Mouse (Mus musculus): ENCODE results near the gene Smim26.
"Not testable (repeated sequence)": the region's sequence is repeated elsewhere in the genome, so short reads cannot be mapped to it uniquely, and the experiment has no call there.

Smim26 gene

GRCm38 (mm10) chr2:144593951-144594651 is at the start of gene Smim26:
Smim26 (plus strand) TSS chr2:144594054.
- peak; percentile 63 for DNase-seq (ENCODE audit: extremely low read depth, low read depth)

GRCm38 (mm10) chr2:144544630-144545029 is 49.2 kb upstream of the Smim26 start:
- DNase-seq (ENCODE audit: extremely low read depth, low read depth) = no peak

GRCm38 (mm10) chr2:144545061-144545460 is 48.8 kb upstream of the Smim26 start:
- DNase-seq (ENCODE audit: extremely low read depth, low read depth) = no peak

GRCm38 (mm10) chr2:144545481-144545880 is 48.4 kb upstream of the Smim26 start:
- no peak for DNase-seq (ENCODE audit: extremely low read depth, low read depth)

- DNase-seq (ENCODE audit: extremely low read depth, low read depth) = no peak
These were observed 46.3 kb upstream of the Smim26 start for GRCm38 (mm10) chr2:144547559-144547958.

GRCm38 (mm10) chr2:144550529-144550928 is 43.3 kb upstream of the Smim26 start, which contains the start of gene Rbbp9:
Rbbp9 (minus strand) TSS chr2:144550869.
- no peak for DNase-seq (ENCODE audit: extremely low read depth, low read depth)

GRCm38 (mm10) chr2:144553905-144554304 is 39.9 kb upstream of the Smim26 start:
- DNase-seq (ENCODE audit: extremely low read depth, low read depth) = no peak

GRCm38 (mm10) chr2:144555286-144555819 is 38.5 kb upstream of the Smim26 start:
- DNase-seq (ENCODE audit: extremely low read depth, low read depth) = peak; percentile 60

GRCm38 (mm10) chr2:144555820-144556552 is 37.9 kb upstream of the Smim26 start, which contains the start of gene Sec23b:
Sec23b (plus strand) TSS chr2:144556229.
- peak; percentile 93 for DNase-seq (ENCODE audit: extremely low read depth, low read depth)

- DNase-seq (ENCODE audit: extremely low read depth, low read depth) = no peak
These were observed 5.1 kb upstream of the Smim26 start for GRCm38 (mm10) chr2:144588723-144589122.

GRCm38 (mm10) chr2:144593036-144593435 is 818 bp upstream of the Smim26 start:
- DNase-seq (ENCODE audit: extremely low read depth, low read depth) = not testable (repeated sequence)

GRCm38 (mm10) chr2:144598006-144598405 is 4.2 kb downstream of the Smim26 start:
- DNase-seq (ENCODE audit: extremely low read depth, low read depth) = no peak

- peak; percentile 43 for DNase-seq (ENCODE audit: extremely low read depth, low read depth)
These were observed 6.2 kb downstream of the Smim26 start, which contains the start of gene Dtd1 for GRCm38 (mm10) chr2:144599831-144600687. Dtd1 (plus strand) TSS chr2:144599897.

- no peak for DNase-seq (ENCODE audit: extremely low read depth, low read depth)
These were observed 7.7 kb downstream of the Smim26 start for GRCm38 (mm10) chr2:144601576-144601975.

GRCm38 (mm10) chr2:144613956-144614355 is 20.1 kb downstream of the Smim26 start:
- DNase-seq (ENCODE audit: extremely low read depth, low read depth) = no peak

GRCm38 (mm10) chr2:144617074-144617874 is 23.4 kb downstream of the Smim26 start:
- no peak for DNase-seq (ENCODE audit: extremely low read depth, low read depth)

- DNase-seq (ENCODE audit: extremely low read depth, low read depth) = no peak
These were observed 27.6 kb downstream of the Smim26 start for GRCm38 (mm10) chr2:144621491-144621890.

- no peak for DNase-seq (ENCODE audit: extremely low read depth, low read depth)
These were observed 39.7 kb downstream of the Smim26 start for GRCm38 (mm10) chr2:144633551-144633950.

GRCm38 (mm10) chr2:144634231-144634630 is 40.4 kb downstream of the Smim26 start:
- DNase-seq (ENCODE audit: extremely low read depth, low read depth) = no peak

- no peak for DNase-seq (ENCODE audit: extremely low read depth, low read depth)
These were observed 40.9 kb downstream of the Smim26 start for GRCm38 (mm10) chr2:144634729-144635128.
